Mouse (Mus musculus): ENCODE results near the gene Sde2. TPM values are rescaled to one million over a fixed set of nuclear protein-coding genes. Genes with fewer than 3 reads are reported as not detected.

The Sde2 gene
- total RNA-seq (2021), result 10 to 100 TPM; 24.6 to 30.5 TPM
- long read RNA-seq, experiment 1, transcript Sde2-201 (7 exons, 3,213 nt), result major isoform, 38 of 58 reads
- long read RNA-seq, experiment 1, partial matches to known transcripts, result 18 of 58 reads
- long read RNA-seq, experiment 1, other reads (novel, unspliced or antisense), result 2 of 58 reads
- long read RNA-seq, experiment 2, transcript Sde2-201 (7 exons, 3,213 nt), result major isoform, 13 of 14 reads
- long read RNA-seq, experiment 2, partial matches to known transcripts, result 1 of 14 reads
- long read RNA-seq, experiment 2, other reads (novel, unspliced or antisense), result 0 of 14 reads

GRCm38 (mm10) chr1:180850316-180851270 lies at the start of gene Sde2:
TSS of gene Sde2 (plus strand) at chr1:180851127.
- DNase-seq, result peak; percentile 100

GRCm38 (mm10) chr1:180801466-180801994 lies 49.4 kb upstream of the Sde2 start:
- DNase-seq, result no peak

GRCm38 (mm10) chr1:180803881-180804280 lies 47.0 kb upstream of the Sde2 start:
- DNase-seq, result no peak

DNA sequence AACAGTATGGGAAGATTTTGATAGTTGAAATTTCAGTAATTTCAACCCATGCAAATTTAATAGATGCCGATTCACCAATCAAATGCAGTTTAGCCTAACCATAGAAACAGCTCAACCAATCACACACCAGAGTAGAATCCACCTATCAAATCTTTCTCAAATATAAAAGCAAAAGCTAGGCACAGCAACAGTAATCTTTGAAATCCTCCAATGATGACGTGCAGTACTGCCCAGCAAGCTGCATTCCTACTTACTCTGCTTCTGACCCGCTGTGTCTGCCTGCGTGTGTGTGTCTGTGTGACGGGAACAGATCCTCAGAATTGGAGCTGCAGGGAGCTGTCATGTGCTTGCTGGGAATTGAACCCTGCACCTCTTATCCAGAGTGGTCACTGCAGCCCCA lies 42.1 kb upstream of the Sde2 start:
- DNase-seq, result peak in 1 of 2 experiments; percentile 8

DNA sequence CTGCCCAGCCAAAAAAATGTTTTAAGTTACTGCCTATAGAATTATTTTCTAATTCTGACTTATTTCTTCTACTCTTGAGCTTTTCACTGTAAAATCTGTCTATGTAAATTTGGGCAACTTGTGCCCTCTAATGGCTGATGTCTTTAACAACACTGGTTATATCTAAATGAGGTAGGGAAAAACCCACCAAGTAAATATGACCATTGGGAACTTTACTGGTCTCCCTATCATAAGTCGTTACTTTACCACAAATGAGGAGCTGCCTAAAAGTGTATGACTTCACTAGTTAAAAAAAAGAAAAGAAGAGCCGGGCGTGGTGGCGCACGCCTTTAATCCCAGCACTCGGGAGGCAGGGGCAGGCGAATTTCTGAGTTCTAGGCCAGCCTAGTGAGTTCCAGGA lies 40.0 kb upstream of the Sde2 start:
- no peak for DNase-seq

- DNase-seq, result no peak
Observed at GRCm38 (mm10) chr1:180811596-180812462, 39.1 kb upstream of the Sde2 start.

GRCm38 (mm10) chr1:180812463-180813408 lies 38.2 kb upstream of the Sde2 start:
- DNase-seq, result peak; percentile 72 to 82

DNA sequence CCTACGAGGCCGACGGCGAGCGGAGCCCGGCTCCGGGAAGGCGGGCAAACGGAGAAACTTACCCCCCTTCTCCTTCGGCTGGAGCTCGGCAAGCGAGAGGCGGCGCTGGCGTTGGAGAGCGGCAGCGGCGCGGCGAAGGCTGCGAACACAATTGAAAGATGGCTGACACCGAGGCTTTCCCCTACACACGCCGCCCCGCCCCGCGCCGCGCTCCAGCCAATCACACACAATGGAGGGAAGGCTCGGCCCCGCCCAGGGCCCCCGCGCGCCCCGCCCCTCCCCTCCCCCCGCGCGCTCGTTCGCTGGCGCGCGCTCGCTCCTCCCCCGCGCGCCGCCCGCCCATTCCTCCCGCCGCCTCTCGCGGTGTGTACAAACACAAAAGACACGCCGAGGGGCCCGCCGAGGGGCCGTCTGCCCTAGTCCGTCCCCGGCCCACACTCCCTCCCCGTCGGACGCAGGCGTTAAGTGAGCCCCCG lies 37.5 kb upstream of the Sde2 start:
- peak; percentile 96 to 97 for DNase-seq

GRCm38 (mm10) chr1:180813885-180814740 lies 36.8 kb upstream of the Sde2 start, which contains the start of gene H3f3a:
TSS of gene H3f3a (minus strand) at chr1:180813943.
- DNase-seq, result peak; percentile 84 to 92

- no peak for DNase-seq
Observed at GRCm38 (mm10) chr1:180815371-180816024, 35.4 kb upstream of the Sde2 start.

- no peak for DNase-seq
Observed at GRCm38 (mm10) chr1:180818000-180818399, 32.9 kb upstream of the Sde2 start.

GRCm38 (mm10) chr1:180821101-180821500 lies 29.8 kb upstream of the Sde2 start:
- no peak for DNase-seq

GRCm38 (mm10) chr1:180822276-180822675 lies 28.7 kb upstream of the Sde2 start:
- no peak for DNase-seq

DNA sequence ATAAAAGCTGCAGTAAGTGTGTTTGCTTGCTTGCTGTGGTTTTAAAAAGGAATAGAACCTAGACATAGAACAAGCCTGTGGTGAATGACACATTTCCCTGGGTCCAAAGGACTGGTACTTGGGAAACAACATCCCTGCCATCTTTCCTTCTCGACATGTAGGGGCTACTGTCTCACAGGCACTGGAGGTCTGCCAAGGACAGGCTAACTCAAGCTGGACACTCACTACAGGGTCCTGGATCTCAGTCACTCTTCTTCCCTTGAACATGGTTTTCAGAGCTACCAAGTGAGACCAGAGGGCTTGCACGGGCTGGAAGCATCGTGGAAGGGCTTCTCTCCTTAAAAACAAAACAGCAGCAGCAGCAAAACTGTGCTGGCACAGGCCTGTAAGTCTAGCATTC lies 27.2 kb upstream of the Sde2 start:
- DNase-seq, result no peak

DNA sequence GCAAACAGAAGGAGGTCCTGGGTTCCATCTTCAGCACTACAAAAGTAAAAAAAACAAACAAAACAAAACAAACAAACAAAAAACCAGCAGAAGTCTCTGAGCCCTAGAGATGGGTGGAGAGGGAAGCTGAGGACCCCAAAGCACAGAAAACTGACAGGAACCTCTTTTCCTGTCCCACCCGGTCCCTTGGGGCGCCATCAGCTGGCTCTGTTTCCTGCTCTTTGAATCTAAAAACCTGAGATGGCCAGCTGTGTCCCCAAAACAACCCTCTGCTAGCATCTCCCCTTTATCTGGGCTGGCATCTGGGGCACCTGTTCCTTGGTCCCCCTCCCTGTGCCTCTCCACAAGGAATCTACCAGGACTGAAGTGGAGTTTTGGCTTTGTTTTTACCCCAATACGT lies 26.2 kb upstream of the Sde2 start:
- DNase-seq, result peak in 1 of 2 experiments; percentile 47

- DNase-seq, result no peak
Observed at GRCm38 (mm10) chr1:180826634-180827033, 24.3 kb upstream of the Sde2 start.

DNA sequence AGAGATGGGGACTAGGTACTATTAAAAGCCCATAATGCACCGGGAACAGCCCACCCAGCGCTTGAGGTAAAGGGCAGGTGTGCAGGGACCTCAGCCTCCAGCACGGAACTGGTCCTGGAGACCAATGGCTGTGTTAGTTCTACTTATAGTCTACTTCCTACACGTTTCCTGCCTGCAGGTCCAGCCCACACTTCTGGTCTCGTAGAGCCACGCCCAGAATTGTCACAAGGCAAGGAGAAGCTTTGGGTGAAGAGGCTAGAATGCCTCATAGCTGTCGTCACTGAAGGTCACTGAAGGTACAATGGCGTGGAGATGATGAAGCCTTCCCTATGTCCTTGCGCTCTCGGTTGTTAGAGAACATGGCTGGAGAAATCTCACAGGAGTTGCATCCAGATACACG lies 21.2 kb upstream of the Sde2 start:
- DNase-seq, result no peak

DNA sequence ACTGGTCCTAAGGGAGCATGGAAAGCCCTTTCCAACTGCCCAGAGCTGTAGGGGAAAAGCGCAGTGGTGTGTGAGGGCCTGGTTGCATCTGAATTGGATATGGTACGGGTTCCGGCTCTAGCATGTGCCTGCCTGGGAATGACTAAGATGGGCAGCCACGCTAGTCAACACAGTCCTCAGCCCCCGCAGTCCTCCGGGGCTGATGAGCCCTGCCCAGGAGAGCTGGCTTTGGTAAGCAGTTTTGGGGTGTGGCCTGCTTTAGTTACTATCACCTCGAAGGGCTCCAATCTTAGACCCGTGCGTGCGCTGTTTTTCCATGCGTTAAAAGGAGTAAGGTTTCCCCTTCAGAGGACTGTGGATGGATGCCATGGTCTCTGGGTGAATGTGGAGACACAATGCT lies 20.8 kb upstream of the Sde2 start:
- DNase-seq, result no peak

Data from adrenal gland, postnatal 36 days (tissue).